Mouse (Mus musculus): ENCODE measurements around the gene 1110051M20Rik. TPM values are rescaled to one million over a fixed set of nuclear protein-coding genes. Genes with fewer than 3 reads are reported as not detected.
A peak's percentile ranks its signal among the peaks of the same experiment; 100 is the strongest.

The 1110051M20Rik gene
- polyA plus RNA-seq, 1 experiment from 2014 or later: 55.7 TPM

DNA sequence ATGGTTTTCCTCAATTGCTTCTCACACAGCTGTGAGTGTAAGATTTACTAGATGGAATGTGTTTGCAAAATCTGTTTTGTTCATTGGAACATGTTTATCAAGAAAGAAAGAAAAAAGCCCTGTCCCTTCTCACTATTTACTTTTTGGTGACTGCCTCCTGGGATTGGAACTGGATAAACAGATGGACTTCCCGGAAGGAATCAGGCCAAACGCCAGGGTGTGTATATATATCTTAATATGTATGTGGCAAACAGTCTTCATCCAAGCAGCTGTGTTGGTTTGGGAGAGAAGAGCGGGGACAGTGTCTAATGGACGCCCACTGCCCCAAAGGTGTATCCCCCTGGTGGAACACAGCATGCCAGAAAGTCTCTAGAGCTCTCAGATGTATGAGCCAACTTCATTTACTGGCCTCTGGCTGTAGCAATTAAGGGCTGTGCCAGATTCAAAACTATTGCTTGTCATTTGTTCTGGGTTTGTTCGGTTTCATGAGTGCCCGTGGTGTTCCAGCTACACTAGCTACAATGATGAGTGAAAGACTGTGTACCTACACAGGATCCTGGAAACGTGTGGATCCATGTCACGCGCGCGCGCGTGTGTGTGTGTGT is 117.7 kb downstream of the 1110051M20Rik start:
- no peak for ATAC-seq (replicated peaks; ENCODE audit: low FRiP score, low read depth)

DNA sequence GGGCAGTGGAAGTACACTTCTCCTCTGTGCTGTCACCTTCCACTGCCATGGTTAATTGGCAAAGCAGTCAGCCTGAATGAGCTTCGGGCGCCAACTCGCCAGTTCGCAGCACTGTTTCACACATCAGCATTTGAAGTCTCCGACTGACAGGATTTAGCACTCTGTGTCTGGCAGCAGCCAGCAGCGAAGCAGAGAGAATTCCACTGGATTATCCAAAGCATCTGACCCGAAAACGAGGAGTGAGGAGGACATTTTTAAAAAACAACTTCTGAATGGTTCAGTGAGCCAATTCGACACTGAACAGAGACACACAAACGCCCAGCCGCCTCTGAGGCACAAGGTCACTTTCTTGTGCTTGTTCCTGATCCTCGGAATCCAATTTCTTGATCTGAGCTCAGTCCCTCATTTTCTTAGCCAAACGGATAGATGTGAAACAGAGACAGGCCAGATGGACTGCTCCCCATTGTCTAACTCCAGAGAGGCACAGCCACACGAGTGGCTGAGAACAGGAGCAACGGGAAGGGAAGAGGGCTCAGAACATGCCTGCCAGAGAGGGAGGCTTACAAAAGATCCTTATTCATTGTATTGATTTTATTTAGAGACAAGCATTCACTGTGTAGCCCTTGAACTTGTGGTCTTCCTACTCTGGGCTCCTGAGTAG is 119.6 kb downstream of the 1110051M20Rik start:
- 35% methylated on average over 15 of the region's 15 CpGs for WGBS
- Histone ChIP-seq H3K4me3 (replicated peaks; ENCODE audit: low read depth, low read length) (no peak overlapping the region), H3K4me2 (ENCODE audit: low read length) (no peak overlapping the region), H3K9ac (ENCODE audit: low read depth, low read length) (no peak overlapping the region), H3K4me1 (replicated peaks; ENCODE audit: insufficient read depth, low read length) (0 out of 2 replicates have a peak, but pooled peaks cover 9% of the 10 kb centered on the region), H3K36me3 (ENCODE audit: insufficient read depth, low read length) (no peaks in the 10 kb centered on the region), H3K27ac (peak overlapping the region; percentile 36; the same call in 1 of the 2 replicates), H3K9me3 (replicated peaks; ENCODE audit: low read length) (no peaks in the 10 kb centered on the region), H3K27me3 (ENCODE audit: insufficient read depth, low read length) (no peaks in the 10 kb centered on the region)
- ATAC-seq (replicated peaks; ENCODE audit: low FRiP score, low read depth): no peak
- peak; percentile 37 for DNase-seq (ENCODE audit: low spot score)
- no peak for TF ChIP-seq CTCF (IDR thresholded peaks at IDR 0.05; ENCODE audit: low read depth)

More for the DNA sequence above, 117.7 kb downstream of the 1110051M20Rik start:
- TF ChIP-seq CTCF (IDR thresholded peaks at IDR 0.05; ENCODE audit: low read depth): 0 out of 2 replicates have a peak, but pooled peaks have one; percentile 5
- no peaks in the 10 kb centered on the region for H3K9me3 ChIP-seq (replicated peaks; ENCODE audit: low read length)
- no peaks in the 10 kb centered on the region for H3K36me3 ChIP-seq (ENCODE audit: insufficient read depth, low read length)
- H3K4me1 ChIP-seq (replicated peaks; ENCODE audit: insufficient read depth, low read length): peaks cover 19% of the 10 kb centered on the region; the same call in 1 of the 2 replicates
- H3K27ac ChIP-seq: no peak overlapping the region
- H3K27me3 ChIP-seq (ENCODE audit: insufficient read depth, low read length): no peaks in the 10 kb centered on the region
- DNase-seq (ENCODE audit: low spot score): peak; percentile 63
- H3K9ac ChIP-seq (ENCODE audit: low read depth, low read length): no peak overlapping the region
- H3K4me3 ChIP-seq (replicated peaks; ENCODE audit: low read depth, low read length): no peak overlapping the region
- WGBS: 83% methylated on average over 13 of the region's 13 CpGs
- H3K4me2 ChIP-seq (ENCODE audit: low read length): no peak overlapping the region

DNA sequence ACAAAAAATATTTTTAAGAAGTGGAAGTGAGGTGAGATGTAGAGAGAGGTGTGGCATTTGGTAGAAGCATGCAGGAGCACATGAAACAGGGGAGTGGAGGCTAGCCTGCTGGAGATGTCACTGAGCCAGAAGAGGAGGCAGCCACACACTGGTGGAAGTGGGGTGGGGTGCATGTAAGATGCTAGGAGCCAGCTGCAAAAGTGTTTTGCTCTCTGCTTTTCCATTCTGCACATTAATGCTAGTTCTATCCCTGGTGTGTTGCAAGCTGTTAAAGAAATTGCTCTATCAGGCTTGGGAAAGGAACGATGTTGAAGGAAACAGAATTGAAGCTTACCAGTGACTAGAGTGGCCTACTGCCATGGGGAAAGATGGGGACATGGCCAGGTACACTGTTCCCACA is 120.2 kb downstream of the 1110051M20Rik start:
- Histone ChIP-seq H3K9me3 (replicated peaks; ENCODE audit: low read length) (no peaks in the 10 kb centered on the region), H3K36me3 (ENCODE audit: insufficient read depth, low read length) (no peaks in the 10 kb centered on the region), H3K27me3 (ENCODE audit: insufficient read depth, low read length) (no peaks in the 10 kb centered on the region), H3K4me1 (replicated peaks; ENCODE audit: insufficient read depth, low read length) (0 out of 2 replicates have a peak, but pooled peaks cover 8% of the 10 kb centered on the region), H3K4me2 (ENCODE audit: low read length) (no peak overlapping the region), H3K27ac (no peak overlapping the region), H3K9ac (ENCODE audit: low read depth, low read length) (no peak overlapping the region), H3K4me3 (replicated peaks; ENCODE audit: low read depth, low read length) (no peak overlapping the region)
- DNase-seq (ENCODE audit: low spot score) (no peak), ATAC-seq (replicated peaks; ENCODE audit: low FRiP score, low read depth) (no peak)
- WGBS: 54% methylated on average over 1 of the region's 1 CpGs
- TF ChIP-seq CTCF (IDR thresholded peaks at IDR 0.05; ENCODE audit: low read depth): no peak

DNA sequence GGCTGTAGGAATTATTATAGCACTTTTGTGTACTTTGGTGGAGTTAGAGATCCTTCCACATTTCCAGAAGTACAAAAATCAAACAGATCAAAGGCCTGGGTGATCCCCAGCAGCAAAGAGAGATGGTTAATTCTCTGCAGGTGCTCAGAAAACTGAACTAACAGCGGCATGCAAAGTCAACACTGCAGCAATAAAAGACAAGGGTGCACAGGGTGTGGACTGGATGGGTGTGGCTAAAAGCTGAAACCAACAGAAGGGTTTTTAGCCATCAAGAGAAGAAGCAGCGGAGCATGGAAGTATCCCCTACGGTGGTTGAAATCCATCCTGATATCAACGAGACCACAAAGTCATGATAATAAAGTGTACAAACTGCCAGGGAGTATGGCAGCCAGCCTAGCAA is 122.0 kb downstream of the 1110051M20Rik start:
- Histone ChIP-seq H3K27me3 (ENCODE audit: insufficient read depth, low read length) (no peaks in the 10 kb centered on the region), H3K4me3 (replicated peaks; ENCODE audit: low read depth, low read length) (no peak overlapping the region), H3K4me2 (ENCODE audit: low read length) (no peak overlapping the region), H3K9ac (ENCODE audit: low read depth, low read length) (no peak overlapping the region), H3K36me3 (ENCODE audit: insufficient read depth, low read length) (no peaks in the 10 kb centered on the region), H3K9me3 (replicated peaks; ENCODE audit: low read length) (no peaks in the 10 kb centered on the region), H3K4me1 (replicated peaks; ENCODE audit: insufficient read depth, low read length) (0 out of 2 replicates have a peak, but pooled peaks cover 8% of the 10 kb centered on the region), H3K27ac (no peak overlapping the region)
- no peak for ATAC-seq (replicated peaks; ENCODE audit: low FRiP score, low read depth)
- WGBS: 50% methylated on average over 4 of the region's 4 CpGs
- no peak for TF ChIP-seq CTCF (IDR thresholded peaks at IDR 0.05; ENCODE audit: low read depth)
- DNase-seq (ENCODE audit: low spot score): no peak

DNA sequence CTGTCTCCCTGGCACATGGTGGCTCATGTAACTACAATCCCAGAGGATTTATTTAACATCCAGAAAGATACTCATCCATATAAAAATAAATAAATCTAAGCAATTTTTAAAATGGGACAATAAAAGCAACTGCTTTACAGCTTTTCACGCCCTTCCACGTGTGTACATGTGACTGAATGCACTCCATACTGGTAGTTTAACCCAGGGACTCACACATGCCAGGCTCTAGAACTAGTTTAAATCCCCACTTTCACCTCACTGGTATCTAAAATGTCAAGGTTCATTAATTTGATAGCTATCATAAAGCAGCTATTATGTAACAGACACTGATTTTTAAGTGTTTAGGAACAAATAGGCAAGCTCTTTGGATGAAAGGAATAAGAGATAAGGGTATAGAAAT is 122.6 kb downstream of the 1110051M20Rik start:
- no peak overlapping the region for H3K9ac ChIP-seq (ENCODE audit: low read depth, low read length)
- H3K9me3 ChIP-seq (replicated peaks; ENCODE audit: low read length): no peaks in the 10 kb centered on the region
- 80% methylated on average over 2 of the region's 2 CpGs for WGBS
- no peak overlapping the region for H3K27ac ChIP-seq
- ATAC-seq (replicated peaks; ENCODE audit: low FRiP score, low read depth) (no peak), DNase-seq (ENCODE audit: low spot score) (no peak)
- no peak overlapping the region for H3K4me2 ChIP-seq (ENCODE audit: low read length)
- H3K4me3 ChIP-seq (replicated peaks; ENCODE audit: low read depth, low read length): no peak overlapping the region
- H3K27me3 ChIP-seq (ENCODE audit: insufficient read depth, low read length): no peaks in the 10 kb centered on the region
- H3K36me3 ChIP-seq (ENCODE audit: insufficient read depth, low read length): no peaks in the 10 kb centered on the region
- no peak for TF ChIP-seq CTCF (IDR thresholded peaks at IDR 0.05; ENCODE audit: low read depth)
- 0 out of 2 replicates have a peak, but pooled peaks cover 7% of the 10 kb centered on the region for H3K4me1 ChIP-seq (replicated peaks; ENCODE audit: insufficient read depth, low read length)

DNA sequence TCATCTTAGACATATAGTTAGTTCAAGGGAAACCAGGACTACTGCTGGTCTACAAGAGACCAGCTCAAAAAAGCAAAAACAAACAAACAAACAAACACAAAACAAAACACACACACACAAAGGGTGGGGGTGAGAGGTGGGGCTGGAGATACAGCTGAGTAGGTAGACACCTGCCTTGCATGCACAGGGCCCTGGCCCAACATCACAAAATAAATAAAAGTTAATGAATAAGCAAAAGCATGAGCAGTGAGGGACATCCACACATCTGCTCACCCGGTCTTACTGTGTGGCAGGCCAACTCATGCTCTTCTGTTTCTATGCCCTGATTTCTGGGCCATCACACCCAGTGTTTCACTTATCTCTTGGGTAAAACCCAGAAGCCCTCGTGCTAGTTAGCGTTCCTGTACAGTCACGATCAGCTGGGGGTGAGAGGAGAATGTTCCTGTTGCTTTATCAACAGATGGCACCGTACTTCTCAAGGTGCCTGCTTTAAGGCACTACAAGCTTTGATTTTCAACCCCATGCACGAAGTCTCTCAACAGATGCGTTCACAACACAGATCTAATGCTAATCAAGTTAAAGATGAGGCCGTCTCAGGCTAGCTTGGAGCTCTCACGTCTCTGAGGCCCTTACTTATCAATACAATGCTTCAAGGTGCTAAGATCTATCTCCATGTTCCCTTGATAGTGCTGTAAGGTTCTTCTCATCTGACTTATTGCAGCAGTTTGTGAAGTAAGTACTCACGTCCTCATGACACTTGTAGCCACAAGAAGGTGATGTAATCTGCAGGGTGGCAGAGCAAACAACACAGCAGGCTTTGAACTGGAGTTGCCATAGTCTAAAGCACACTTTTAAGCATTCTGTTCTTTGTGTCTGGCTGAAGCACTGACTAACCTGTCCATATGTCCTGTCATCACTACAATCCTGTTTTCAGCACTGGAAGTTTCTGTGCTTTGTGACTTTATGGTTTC is 123.7 kb downstream of the 1110051M20Rik start:
- no peak overlapping the region for H3K9ac ChIP-seq (ENCODE audit: low read depth, low read length)
- H3K9me3 ChIP-seq (replicated peaks; ENCODE audit: low read length): no peaks in the 10 kb centered on the region
- 0 out of 2 replicates have a peak, but pooled peaks have one; percentile 17 for ATAC-seq (replicated peaks; ENCODE audit: low FRiP score, low read depth)
- no peak for TF ChIP-seq CTCF (IDR thresholded peaks at IDR 0.05; ENCODE audit: low read depth)
- H3K36me3 ChIP-seq (ENCODE audit: insufficient read depth, low read length): no peaks in the 10 kb centered on the region
- H3K27me3 ChIP-seq (ENCODE audit: insufficient read depth, low read length): no peaks in the 10 kb centered on the region
- no peak for DNase-seq (ENCODE audit: low spot score)
- WGBS: 80% methylated on average over 10 of the region's 10 CpGs
- H3K4me2 ChIP-seq (ENCODE audit: low read length): no peak overlapping the region
- H3K4me3 ChIP-seq (replicated peaks; ENCODE audit: low read depth, low read length): no peak overlapping the region
- H3K27ac ChIP-seq: no peak overlapping the region
- 0 out of 2 replicates have a peak, but pooled peaks cover 6% of the 10 kb centered on the region for H3K4me1 ChIP-seq (replicated peaks; ENCODE audit: insufficient read depth, low read length)

Data from kidney, postnatal 0 days (tissue).